Mouse (Mus musculus) thymus, postnatal 25 days (tissue): ENCODE measurements around the gene Ahnak2.

ENCODE experiments used
- DNase-seq: peaks from one replicate; pipeline ENCODE4 v3.0.0; 2022

The Ahnak2 gene

GRCm38 (mm10) chr12:112795466-112796104, 6.9 kb downstream of the Ahnak2 start:
- no peak for DNase-seq

- DNase-seq, result no peak
Measured at GRCm38 (mm10) chr12:112794998-112795397, 7.5 kb downstream of the Ahnak2 start.

- DNase-seq, result no peak
Measured at GRCm38 (mm10) chr12:112794356-112794816, 8.1 kb downstream of the Ahnak2 start.

DNA sequence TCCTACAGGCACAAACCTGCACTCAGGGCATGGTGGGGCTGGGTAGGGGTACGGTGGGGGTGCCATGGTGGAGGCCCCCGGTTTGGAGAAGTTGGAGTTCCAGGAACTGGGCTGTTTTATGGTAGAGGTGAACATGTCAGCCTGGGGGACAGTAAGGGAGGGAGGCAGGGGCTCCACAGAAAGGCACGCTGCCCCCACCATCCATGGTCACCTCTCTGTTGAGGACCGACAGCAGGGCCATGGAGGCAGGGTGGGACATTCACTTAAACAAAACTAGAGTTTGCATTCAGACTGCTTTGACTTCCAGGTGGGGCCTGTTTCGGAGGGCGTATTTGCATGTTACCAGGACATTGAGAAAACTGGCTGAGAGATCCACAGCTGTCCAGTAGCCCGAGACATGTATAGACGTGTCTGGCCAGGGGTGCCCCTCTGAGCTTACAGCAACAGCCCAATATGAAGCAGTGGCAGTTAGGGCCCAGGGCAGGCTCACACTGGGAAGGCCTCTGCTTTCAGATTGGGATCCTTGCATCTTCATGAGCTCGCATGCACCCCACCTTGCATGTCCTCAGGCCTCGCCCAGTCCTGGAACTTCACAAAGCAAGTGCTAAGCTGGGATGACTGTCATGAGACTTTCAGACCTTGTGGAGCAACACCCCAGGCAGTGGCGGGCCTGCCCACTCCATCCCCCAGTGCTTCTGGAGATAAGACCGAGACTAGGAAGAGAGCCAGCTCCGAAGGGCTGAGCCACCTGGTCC, 8.7 kb downstream of the Ahnak2 start:
- DNase-seq, result no peak

- no peak for DNase-seq
Measured at GRCm38 (mm10) chr12:112791026-112791425, 11.4 kb downstream of the Ahnak2 start.

- DNase-seq, result no peak
Measured at GRCm38 (mm10) chr12:112774481-112774880, 28.0 kb downstream of the Ahnak2 start.

GRCm38 (mm10) chr12:112774026-112774425, 28.4 kb downstream of the Ahnak2 start:
- DNase-seq, result no peak

GRCm38 (mm10) chr12:112773366-112773765, 29.1 kb downstream of the Ahnak2 start:
- DNase-seq, result no peak

DNA sequence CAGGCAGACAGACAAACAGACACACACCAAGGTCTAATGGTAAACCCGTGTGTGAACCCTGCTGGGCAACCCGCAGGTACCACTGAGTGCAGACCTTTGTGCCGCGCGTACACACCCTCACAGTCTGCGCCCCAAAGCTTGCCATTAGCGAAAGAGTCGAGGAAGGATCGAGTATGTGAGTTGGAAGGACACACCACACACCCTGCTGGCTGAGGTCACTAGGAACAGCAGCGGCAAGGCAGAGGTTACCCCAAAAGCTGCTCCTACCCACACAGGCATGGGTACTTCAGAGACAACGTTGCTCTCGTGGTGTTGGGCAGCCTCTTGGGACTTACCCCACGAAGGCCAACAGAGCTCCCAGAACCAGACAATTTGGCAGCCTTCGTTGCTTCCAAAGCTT, 30.2 kb downstream of the Ahnak2 start:
- DNase-seq, result no peak

DNA sequence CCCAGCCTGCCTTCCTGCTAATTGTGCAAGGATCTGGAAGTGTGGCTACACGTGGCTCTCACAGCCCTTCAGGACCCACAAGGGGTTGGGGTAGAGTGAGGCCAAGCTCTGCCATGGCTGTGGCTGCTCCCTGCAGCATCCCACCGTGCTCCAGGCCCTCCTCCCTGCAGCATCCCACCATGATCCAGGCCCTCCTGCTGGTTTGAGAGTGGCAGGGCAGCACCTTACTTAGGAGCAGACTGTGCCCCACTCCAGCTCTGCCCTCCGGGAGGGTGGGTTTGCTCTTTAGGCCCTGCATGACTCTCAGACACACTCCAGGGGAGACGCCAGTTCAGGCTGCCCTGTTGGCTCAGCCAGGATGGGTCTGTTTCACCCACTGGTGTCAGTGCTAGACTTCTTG, 32.1 kb downstream of the Ahnak2 start:
- DNase-seq, result no peak

GRCm38 (mm10) chr12:112769751-112770150, 32.7 kb downstream of the Ahnak2 start:
- DNase-seq, result no peak

DNA sequence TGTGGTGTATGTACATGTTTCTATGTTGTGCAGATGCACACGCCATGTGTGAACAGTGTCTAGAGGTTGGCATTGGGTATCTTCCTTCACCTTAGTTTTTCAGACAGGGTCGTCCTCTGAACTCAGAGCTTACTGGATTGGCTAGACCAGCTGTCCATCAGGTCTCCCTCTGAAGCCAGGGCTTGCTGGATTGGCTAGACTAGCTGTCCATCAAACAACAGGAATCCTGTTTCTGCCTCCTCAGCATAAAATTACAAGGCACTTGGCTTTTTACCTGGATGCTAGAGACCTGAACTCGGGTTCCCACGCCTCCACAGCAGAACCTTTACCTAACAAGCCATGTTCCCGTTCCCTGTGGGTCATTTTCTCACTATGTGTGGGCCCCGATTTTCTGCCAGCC, 33.4 kb downstream of the Ahnak2 start:
- DNase-seq, result no peak

DNA sequence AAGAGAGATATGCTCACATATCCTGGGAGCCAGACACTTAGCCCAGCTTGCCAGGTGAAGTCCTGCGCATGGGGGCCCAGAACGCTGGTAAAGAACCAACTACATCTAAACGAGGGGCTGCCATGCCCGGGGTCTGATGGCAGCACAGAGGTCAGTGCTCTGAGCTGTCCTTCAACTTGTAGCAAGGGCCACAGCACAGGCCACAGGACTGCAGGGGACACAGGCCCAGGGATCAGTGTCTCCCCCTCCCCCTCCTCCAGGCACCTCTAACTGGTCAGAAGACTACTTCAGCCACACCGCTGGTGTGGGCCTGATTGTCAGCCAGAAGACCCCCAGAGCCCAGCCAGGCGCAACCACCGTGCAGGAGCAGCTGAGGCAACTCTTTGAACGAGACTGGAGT, 34.3 kb downstream of the Ahnak2 start:
- DNase-seq, result no peak

GRCm38 (mm10) chr12:112767036-112767890, 35.2 kb downstream of the Ahnak2 start:
- DNase-seq, result no peak

GRCm38 (mm10) chr12:112766586-112766985, 35.9 kb downstream of the Ahnak2 start:
- DNase-seq, result no peak

DNA sequence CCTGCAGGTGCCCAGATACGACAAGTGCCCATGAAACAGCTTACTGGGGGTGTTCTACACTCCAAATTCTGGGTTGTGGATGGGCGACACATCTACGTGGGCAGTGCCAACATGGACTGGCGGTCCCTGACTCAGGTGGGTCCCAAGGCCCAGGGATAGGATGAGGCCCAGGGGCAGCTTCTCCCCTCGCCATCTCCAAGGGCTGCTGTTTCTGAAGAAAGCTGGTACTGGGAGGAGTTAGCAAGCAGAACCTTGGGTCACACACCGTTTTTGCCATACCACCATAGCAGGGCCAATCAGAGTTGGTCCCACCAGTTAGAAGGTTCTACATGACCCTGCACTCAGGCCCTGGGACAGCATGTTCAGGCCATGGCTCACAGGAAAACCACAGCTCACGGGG, 37.5 kb downstream of the Ahnak2 start:
- DNase-seq, result no peak

DNA sequence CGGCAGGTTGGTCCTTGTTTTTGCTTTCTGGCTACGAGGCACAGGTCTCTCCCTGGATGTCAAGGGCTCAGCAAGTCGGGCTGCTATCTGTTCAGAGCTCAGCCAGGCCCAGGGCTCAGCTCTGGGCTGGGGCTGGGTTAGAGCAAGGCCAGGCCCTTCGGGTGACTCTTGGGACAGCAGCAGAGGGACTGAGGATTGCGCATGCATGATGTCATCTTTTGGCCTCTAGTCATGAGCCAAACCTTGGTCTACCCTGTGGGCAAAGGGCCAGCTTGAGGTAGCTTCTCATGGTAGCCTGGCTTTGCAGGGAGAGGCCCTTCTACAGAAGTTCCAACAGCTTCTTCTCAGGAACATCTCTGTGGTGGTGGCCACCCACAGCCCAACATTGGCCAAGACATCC, 38.3 kb downstream of the Ahnak2 start:
- DNase-seq, result no peak

GRCm38 (mm10) chr12:112763176-112763575, 39.3 kb downstream of the Ahnak2 start:
- no peak for DNase-seq

GRCm38 (mm10) chr12:112762018-112762417, 40.4 kb downstream of the Ahnak2 start:
- DNase-seq, result no peak

DNA sequence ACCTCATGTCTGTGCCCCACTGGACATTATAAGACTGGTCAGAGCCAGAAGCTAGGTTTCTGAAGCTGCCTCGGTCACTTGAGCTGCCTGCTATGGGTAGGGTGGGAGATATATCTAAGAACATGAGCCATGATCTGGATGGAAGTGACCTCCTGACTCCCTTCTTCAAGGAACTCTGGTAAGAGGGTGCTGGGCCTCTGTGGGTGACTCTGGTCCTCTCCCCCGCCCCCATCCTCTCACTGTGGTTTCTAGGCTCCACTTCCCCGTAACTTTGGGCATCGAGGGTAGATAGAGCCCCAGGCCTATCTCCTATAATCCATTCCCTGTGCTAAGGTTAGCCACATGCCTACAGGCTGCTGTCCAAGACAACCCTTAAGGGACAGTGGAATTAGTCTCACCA, 41.0 kb downstream of the Ahnak2 start:
- no peak for DNase-seq

DNA sequence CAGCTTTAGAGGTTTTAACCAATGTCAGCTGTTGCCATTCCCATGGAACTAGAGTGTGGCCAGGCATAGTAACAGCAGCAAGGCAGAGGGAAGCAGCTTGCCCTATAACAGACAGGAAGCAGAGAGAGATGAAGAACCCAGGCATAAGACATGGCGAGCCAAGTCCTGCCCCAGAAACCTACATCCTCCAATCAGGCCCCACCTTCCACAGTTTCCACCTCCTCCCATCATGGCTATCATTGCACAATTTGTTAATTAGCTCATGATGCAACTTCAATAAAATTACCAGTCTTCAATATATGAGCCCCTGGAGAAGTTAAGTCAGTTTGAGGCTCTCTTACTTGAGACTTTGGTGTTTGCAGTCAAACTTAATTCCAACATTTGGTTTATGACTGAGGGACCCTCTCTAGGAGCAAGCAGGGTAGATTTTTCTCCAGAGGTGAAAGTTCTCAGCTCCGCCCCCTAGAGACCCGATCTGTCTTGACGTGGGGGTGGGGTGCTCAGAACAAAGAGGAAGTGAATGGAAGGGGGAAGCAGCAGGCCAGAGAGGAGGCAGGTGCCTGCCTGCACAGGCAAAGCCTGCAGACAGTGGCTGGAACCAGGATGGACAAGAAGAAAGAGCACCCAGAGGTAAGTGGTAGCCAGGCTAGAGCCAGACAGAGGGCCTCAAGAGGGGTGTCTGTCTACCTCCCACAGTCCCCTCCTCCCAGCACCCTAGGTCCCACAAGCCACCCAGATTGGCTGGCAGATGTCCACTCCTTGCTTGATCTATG, 42.1 kb downstream of the Ahnak2 start, which contains the start of gene Pld4:
Gene Pld4, plus strand, starts transcription at position 502 of the 773 bp plus-strand sequence.
- peak; percentile 45 for DNase-seq

DNA sequence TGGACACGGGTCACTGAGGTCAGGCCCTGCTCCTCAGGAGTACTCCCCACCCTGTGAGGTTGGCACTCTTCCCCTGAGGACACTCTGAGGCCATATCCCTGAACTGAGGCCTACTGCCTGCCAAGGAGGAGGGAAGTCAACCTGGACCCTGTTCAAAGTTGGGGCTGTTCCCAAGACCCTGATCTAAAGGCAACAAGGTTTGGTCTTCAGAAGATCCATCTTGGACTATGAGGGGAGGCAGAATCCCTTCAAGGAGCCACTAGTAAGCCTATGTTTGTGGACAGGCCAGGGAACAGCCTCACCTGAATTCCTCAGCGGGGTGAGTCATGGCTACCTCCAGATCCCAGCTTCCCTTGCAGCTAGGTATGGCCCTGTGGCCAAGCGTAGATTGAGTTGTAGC, 43.0 kb downstream of the Ahnak2 start:
- no peak for DNase-seq

- no peak for DNase-seq
Measured at GRCm38 (mm10) chr12:112757896-112758295, 44.6 kb downstream of the Ahnak2 start.
